Mouse (Mus musculus) left cerebral cortex, adult 8-10 months (tissue): ENCODE results near the gene Adgre1. TPM values are rescaled to one million over a fixed set of nuclear protein-coding genes. Genes with fewer than 3 reads are reported as not detected.

Experiments used
- total RNA-seq, 4 experiments: library from RNA; stranded (reverse); gene quantifications; 2 replicates each; pipeline ENCODE4 v1.2.4; 2022

Adgre1 gene
- total RNA-seq, 4 experiments from 2014 or later: 3.0 to 19.7 (median 8.0) TPM

Other genes with a start within 250 kb of the Adgre1 start
- under 1 TPM in 1 of 4 experiments, not detected in 3; 0.55 TPM for gene Cd70, start 208.9 kb upstream of the Adgre1 start, total RNA-seq
- not detected for gene Tnfsf14, start 164.5 kb upstream of the Adgre1 start, total RNA-seq
- 1 to 10 TPM in 3 of 4 experiments, under 1 TPM in 1; 0.94 to 3.9 (median 1.3) TPM for gene C3, start 130.6 kb upstream of the Adgre1 start, total RNA-seq
- 10 to 100 TPM; 26.5 to 27.8 (median 27.5) TPM for gene Gpr108, start 110.2 kb upstream of the Adgre1 start, total RNA-seq
- 1 to 10 TPM; 6.9 to 9.1 (median 8.1) TPM for gene Trip10, start 109.2 kb upstream of the Adgre1 start, total RNA-seq
- 1 to 10 TPM; 2.9 to 9.2 (median 5.0) TPM for gene Vav1, start 79.6 kb upstream of the Adgre1 start, total RNA-seq
- gene Vmn2r120, start 186.8 kb downstream of the Adgre1 start, total RNA-seq: under 1 TPM in 3 of 4 experiments, not detected in 1; 0.04 to 0.13 (median 0.12) TPM